Mouse (Mus musculus) layer of hippocampus, adult 18-20 months (tissue): ENCODE results near the gene 4930455H04Rik. TPM values are rescaled to one million over a fixed set of nuclear protein-coding genes. Genes with fewer than 3 reads are reported as not detected.

Experiments
- total RNA-seq, 2 experiments: library from RNA; stranded (reverse); gene quantifications; 2 replicates each; pipeline ENCODE4 v1.2.3; 2021

Gene 4930455H04Rik
- total RNA-seq, 2 experiments from 2014 or later, result not detected

Other genes starting within 250 kb of the 4930455H04Rik start
- gene Agl, start 160.1 kb upstream of the 4930455H04Rik start, total RNA-seq, result 10 to 100 TPM; 22.4 to 25.7 TPM
- gene Frrs1, start 108.8 kb upstream of the 4930455H04Rik start, total RNA-seq, result 1 to 10 TPM in 1 of 2 experiments, under 1 TPM in 1; 0.74 to 1.3 TPM
- gene Palmd, start 720 bp downstream of the 4930455H04Rik start, total RNA-seq, result 10 to 100 TPM; 25.8 to 26.0 TPM